Mouse (Mus musculus): ENCODE measurements around the gene Plaur. TPM values are rescaled to one million over a fixed set of nuclear protein-coding genes. Genes with fewer than 3 reads are reported as not detected.
"Not testable (repeated sequence)": the region's sequence is repeated elsewhere in the genome, so short reads cannot be mapped to it uniquely, and the experiment has no call there.

The Plaur gene
- polyA plus RNA-seq, 1 experiment from 2014 or later = 14.4 TPM

- H3K27me3 ChIP-seq = peaks cover 26% of the 10 kb centered on the region
- 10% methylated on average over 4 of the region's 4 CpGs for WGBS
- H3K27ac ChIP-seq = no peak overlapping the region
- ATAC-seq (replicated peaks; ENCODE audit: low FRiP score) = no peak
- peaks cover 47% of the 10 kb centered on the region for H3K4me1 ChIP-seq
- H3K9me3 ChIP-seq (replicated peaks) = no peaks in the 10 kb centered on the region
- no peak overlapping the region for H3K4me3 ChIP-seq (replicated peaks)
- no peak overlapping the region for H3K9ac ChIP-seq
- no peaks in the 10 kb centered on the region; the same call in 1 of the 2 replicates for H3K36me3 ChIP-seq
- no peak overlapping the region for H3K4me2 ChIP-seq
Measured at GRCm38 (mm10) chr7:24504868-24505267, 42.6 kb downstream of the Plaur start.

GRCm38 (mm10) chr7:24505447-24506064 is 43.3 kb downstream of the Plaur start:
- Histone ChIP-seq H3K9ac (peak overlapping the region; percentile 96; the same call in 1 of the 2 replicates), H3K36me3 (peaks cover 2% of the 10 kb centered on the region; the same call in 1 of the 2 replicates), H3K27me3 (peaks cover 19% of the 10 kb centered on the region), H3K4me3 (replicated peaks) (no peak overlapping the region), H3K4me1 (peaks cover 40% of the 10 kb centered on the region), H3K4me2 (peak overlapping the region; percentile 71; the same call in 1 of the 2 replicates), H3K27ac (peak overlapping the region; percentile 98; the same call in 1 of the 2 replicates), H3K9me3 (replicated peaks) (no peaks in the 10 kb centered on the region)
- no peak for ATAC-seq (replicated peaks; ENCODE audit: low FRiP score)
- 24% methylated on average over 15 of the region's 15 CpGs for WGBS

- peaks cover 14% of the 10 kb centered on the region for H3K27me3 ChIP-seq
- H3K9me3 ChIP-seq (replicated peaks) = no peaks in the 10 kb centered on the region
- H3K4me2 ChIP-seq = peak overlapping the region; percentile 71
- 13% methylated on average over 3 of the region's 3 CpGs for WGBS
- peak overlapping the region; percentile 96 for H3K9ac ChIP-seq
- peaks cover 7% of the 10 kb centered on the region for H3K36me3 ChIP-seq
- no peak for ATAC-seq (replicated peaks; ENCODE audit: low FRiP score)
- peaks cover 39% of the 10 kb centered on the region for H3K4me1 ChIP-seq
- H3K27ac ChIP-seq = peak overlapping the region; percentile 98
- peak overlapping the region; percentile 67 for H3K4me3 ChIP-seq (replicated peaks)
Measured at GRCm38 (mm10) chr7:24506065-24506459, 43.8 kb downstream of the Plaur start.

- peak overlapping the region; percentile 67 for H3K4me3 ChIP-seq (replicated peaks)
- no peak; the same call in 1 of the 2 replicates for ATAC-seq (replicated peaks; ENCODE audit: low FRiP score)
- H3K27ac ChIP-seq = peak overlapping the region; percentile 98
- H3K4me2 ChIP-seq = peak overlapping the region; percentile 71
- H3K36me3 ChIP-seq = peaks cover 10% of the 10 kb centered on the region
- H3K9ac ChIP-seq = peak overlapping the region; percentile 96
- H3K27me3 ChIP-seq = peaks cover 11% of the 10 kb centered on the region
- no peaks in the 10 kb centered on the region for H3K9me3 ChIP-seq (replicated peaks)
- under 1% methylated on average over 12 of the region's 12 CpGs for WGBS
- peaks cover 39% of the 10 kb centered on the region for H3K4me1 ChIP-seq
Measured at GRCm38 (mm10) chr7:24506476-24506837, 44.2 kb downstream of the Plaur start.

- H3K27me3 ChIP-seq = peaks cover 8% of the 10 kb centered on the region; the same call in 1 of the 2 replicates
- peak within 1 kb of the TSS; percentile 98 for H3K27ac ChIP-seq
- peaks cover 12% of the 10 kb centered on the region for H3K36me3 ChIP-seq
- no peaks in the 10 kb centered on the region for H3K9me3 ChIP-seq (replicated peaks)
- H3K4me1 ChIP-seq = peaks cover 39% of the 10 kb centered on the region
- H3K4me2 ChIP-seq = peak within 1 kb of the TSS; percentile 71
- ATAC-seq (replicated peaks; ENCODE audit: low FRiP score) = peak; percentile 92
- WGBS = under 1% methylated on average over 84 of the region's 84 CpGs
- H3K4me3 ChIP-seq (replicated peaks) = peak within 1 kb of the TSS; percentile 67
- peak within 1 kb of the TSS; percentile 96 for H3K9ac ChIP-seq
Measured at GRCm38 (mm10) chr7:24506838-24507725, 44.8 kb downstream of the Plaur start, which contains the start of gene Zfp428. Gene Zfp428, plus strand, starts transcription at chr7:24507006.

- WGBS = 1% methylated on average over 20 of the region's 20 CpGs
- peak; percentile 6; the same call in 1 of the 2 replicates for ATAC-seq (replicated peaks; ENCODE audit: low FRiP score)
- H3K27me3 ChIP-seq = peaks cover 3% of the 10 kb centered on the region; the same call in 1 of the 2 replicates
Measured at GRCm38 (mm10) chr7:24507726-24508114, 45.4 kb downstream of the Plaur start.

GRCm38 (mm10) chr7:24512355-24512754 is 50.1 kb downstream of the Plaur start, which contains the start of gene AC161166.1:
Gene AC161166.1, minus strand, starts transcription at chr7:24512455.
- Histone ChIP-seq H3K9me3 (replicated peaks) (no peaks in the 10 kb centered on the region), H3K36me3 (peaks cover 37% of the 10 kb centered on the region), H3K27me3 (no peaks in the 10 kb centered on the region), H3K4me1 (peaks cover 11% of the 10 kb centered on the region), H3K9ac (no peak within 1 kb of the TSS), H3K4me3 (replicated peaks) (no peak within 1 kb of the TSS), H3K4me2 (no peak within 1 kb of the TSS), H3K27ac (no peak within 1 kb of the TSS)
- whole genome bisulfite sequencing = 87% methylated on average over 7 of the region's 7 CpGs
- no peak for ATAC-seq (replicated peaks; ENCODE audit: low FRiP score)

More at GRCm38 (mm10) chr7:24507726-24508114, 45.4 kb downstream of the Plaur start:
- Histone ChIP-seq H3K9ac (peak overlapping the region; percentile 96), H3K4me3 (replicated peaks) (peak overlapping the region; percentile 67), H3K9me3 (replicated peaks) (no peaks in the 10 kb centered on the region), H3K36me3 (peaks cover 14% of the 10 kb centered on the region), H3K4me2 (peak overlapping the region; percentile 71), H3K27ac (peak overlapping the region; percentile 98), H3K4me1 (peaks cover 39% of the 10 kb centered on the region)

GRCm38 (mm10) chr7:24516319-24516718 is 54.0 kb downstream of the Plaur start:
- not testable (repeated sequence) for H3K4me2 ChIP-seq; H3K4me3 ChIP-seq (replicated peaks); H3K9me3 ChIP-seq (replicated peaks); H3K9ac ChIP-seq; H3K4me1 ChIP-seq; H3K27me3 ChIP-seq; H3K27ac ChIP-seq; ATAC-seq (replicated peaks; ENCODE audit: low FRiP score)
- peaks cover 28% of the 10 kb centered on the region for H3K36me3 ChIP-seq
- 74% methylated on average over 8 of the region's 8 CpGs for WGBS

GRCm38 (mm10) chr7:24517077-24517476 is 54.8 kb downstream of the Plaur start:
- 53% methylated on average over 5 of the region's 5 CpGs for WGBS
- no peak for ATAC-seq (replicated peaks; ENCODE audit: low FRiP score)
- no peaks in the 10 kb centered on the region for H3K9me3 ChIP-seq (replicated peaks)
- H3K27me3 ChIP-seq = no peaks in the 10 kb centered on the region
- H3K36me3 ChIP-seq = peaks cover 25% of the 10 kb centered on the region
- H3K4me2 ChIP-seq = no peak overlapping the region
- no peak overlapping the region for H3K9ac ChIP-seq
- no peak overlapping the region for H3K27ac ChIP-seq
- no peaks in the 10 kb centered on the region for H3K4me1 ChIP-seq
- H3K4me3 ChIP-seq (replicated peaks) = no peak overlapping the region

- H3K4me3 ChIP-seq (replicated peaks) = no peak overlapping the region
- H3K4me1 ChIP-seq = no peaks in the 10 kb centered on the region
- H3K9ac ChIP-seq = no peak overlapping the region
- 63% methylated on average over 6 of the region's 6 CpGs for WGBS
- no peaks in the 10 kb centered on the region for H3K27me3 ChIP-seq
- H3K4me2 ChIP-seq = no peak overlapping the region
- peaks cover 23% of the 10 kb centered on the region for H3K36me3 ChIP-seq
- no peaks in the 10 kb centered on the region for H3K9me3 ChIP-seq (replicated peaks)
- no peak overlapping the region for H3K27ac ChIP-seq
- no peak for ATAC-seq (replicated peaks; ENCODE audit: low FRiP score)
Measured at GRCm38 (mm10) chr7:24517654-24518053, 55.4 kb downstream of the Plaur start.

GRCm38 (mm10) chr7:24519130-24519529 is 56.8 kb downstream of the Plaur start:
- Histone ChIP-seq H3K4me2 (no peak overlapping the region), H3K27me3 (no peaks in the 10 kb centered on the region), H3K4me3 (replicated peaks) (no peak overlapping the region), H3K36me3 (peaks cover 18% of the 10 kb centered on the region), H3K4me1 (no peaks in the 10 kb centered on the region), H3K27ac (no peak overlapping the region), H3K9me3 (replicated peaks) (no peaks in the 10 kb centered on the region), H3K9ac (no peak overlapping the region)
- WGBS = 55% methylated on average over 3 of the region's 3 CpGs
- ATAC-seq (replicated peaks; ENCODE audit: low FRiP score) = no peak

- not testable (repeated sequence) for ATAC-seq (replicated peaks; ENCODE audit: low FRiP score); H3K9ac ChIP-seq; H3K4me2 ChIP-seq; H3K27ac ChIP-seq; H3K27me3 ChIP-seq; H3K4me3 ChIP-seq (replicated peaks); H3K9me3 ChIP-seq (replicated peaks); H3K4me1 ChIP-seq
- H3K36me3 ChIP-seq = peaks cover 17% of the 10 kb centered on the region
- WGBS = 89% methylated on average over 10 of the region's 10 CpGs
Measured at GRCm38 (mm10) chr7:24520054-24520453, 57.8 kb downstream of the Plaur start.

Measured in kidney, embryonic 15.5 days (tissue).